Mouse (Mus musculus): ENCODE data around the gene Dgcr8. TPM values are rescaled to one million over a fixed set of nuclear protein-coding genes. Genes with fewer than 3 reads are reported as not detected.
A peak's percentile ranks its signal among the peaks of the same experiment; 100 is the strongest.

The Dgcr8 gene
- polyA plus RNA-seq, 1 experiment = 70.0 TPM

- no peak for DNase-seq
- no peak overlapping the region for H3K27ac ChIP-seq (ENCODE audit: control insufficient read depth, insufficient read depth, low read length)
- H3K36me3 ChIP-seq (ENCODE audit: control insufficient read depth, insufficient read depth, low read length) = peaks cover 39% of the 10 kb centered on the region
- no peak overlapping the region for H3K4me3 ChIP-seq (ENCODE audit: control insufficient read depth, insufficient read depth, low read length)
- WGBS = 98% methylated on average over 4 of the region's 4 CpGs
- H3K4me1 ChIP-seq (replicated peaks; ENCODE audit: control insufficient read depth, insufficient read depth, low read length) = peaks cover 47% of the 10 kb centered on the region
- no peaks in the 10 kb centered on the region for H3K27me3 ChIP-seq (ENCODE audit: control insufficient read depth, insufficient read depth, low read length)
- no peak for TF ChIP-seq CTCF (IDR thresholded peaks at IDR 0.05; ENCODE audit: borderline replicate concordance, control insufficient read depth, extremely low read depth, insufficient read depth, low read length, poor library complexity)
- no peak for TF ChIP-seq POLR2A (IDR thresholded peaks at IDR 0.05; ENCODE audit: control insufficient read depth, extremely low read depth, insufficient read depth, low read length, poor library complexity)
Measured at GRCm38 (mm10) chr16:18228856-18229255, 60.2 kb downstream of the Dgcr8 start.

DNA sequence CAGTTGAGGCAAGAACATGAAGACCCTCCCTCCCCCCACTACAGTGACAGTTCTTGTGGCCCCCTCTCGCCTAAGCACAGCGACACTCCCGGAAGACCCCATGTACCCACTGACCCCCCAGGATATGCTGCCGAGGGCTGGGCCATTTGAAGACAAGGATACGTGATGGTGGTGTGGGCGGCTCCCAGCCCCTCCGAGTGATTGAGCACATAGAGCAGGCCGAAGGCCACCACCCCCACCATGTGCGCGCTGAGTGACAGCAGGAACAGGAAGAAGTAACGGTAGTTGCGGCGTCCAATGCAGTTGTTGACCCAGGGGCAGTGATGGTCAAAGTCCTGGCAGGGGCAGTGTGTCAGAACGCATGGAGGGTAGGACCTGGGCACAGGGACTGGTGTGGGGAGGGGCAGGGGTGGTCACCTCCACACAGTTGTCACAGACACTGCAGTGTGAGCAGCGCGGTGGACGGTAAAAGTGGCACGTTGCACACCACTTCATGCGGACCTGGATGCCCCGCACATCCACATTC, 61.1 kb downstream of the Dgcr8 start:
- H3K4me3 ChIP-seq (ENCODE audit: control insufficient read depth, insufficient read depth, low read length) = no peak overlapping the region
- no peak for DNase-seq
- no peaks in the 10 kb centered on the region for H3K27me3 ChIP-seq (ENCODE audit: control insufficient read depth, insufficient read depth, low read length)
- WGBS = 99% methylated on average over 20 of the region's 20 CpGs
- H3K36me3 ChIP-seq (ENCODE audit: control insufficient read depth, insufficient read depth, low read length) = peaks cover 46% of the 10 kb centered on the region
- peaks cover 40% of the 10 kb centered on the region for H3K4me1 ChIP-seq (replicated peaks; ENCODE audit: control insufficient read depth, insufficient read depth, low read length)
- no peak for TF ChIP-seq POLR2A (IDR thresholded peaks at IDR 0.05; ENCODE audit: control insufficient read depth, extremely low read depth, insufficient read depth, low read length, poor library complexity)
- TF ChIP-seq CTCF (IDR thresholded peaks at IDR 0.05; ENCODE audit: borderline replicate concordance, control insufficient read depth, extremely low read depth, insufficient read depth, low read length, poor library complexity) = no peak
- H3K27ac ChIP-seq (ENCODE audit: control insufficient read depth, insufficient read depth, low read length) = no peak overlapping the region

GRCm38 (mm10) chr16:18227187-18227586, 61.9 kb downstream of the Dgcr8 start:
- Histone ChIP-seq H3K4me3 (ENCODE audit: control insufficient read depth, insufficient read depth, low read length) (no peak overlapping the region), H3K4me1 (replicated peaks; ENCODE audit: control insufficient read depth, insufficient read depth, low read length) (peaks cover 36% of the 10 kb centered on the region), H3K27me3 (ENCODE audit: control insufficient read depth, insufficient read depth, low read length) (no peaks in the 10 kb centered on the region), H3K27ac (ENCODE audit: control insufficient read depth, insufficient read depth, low read length) (no peak overlapping the region), H3K36me3 (ENCODE audit: control insufficient read depth, insufficient read depth, low read length) (peaks cover 51% of the 10 kb centered on the region)
- WGBS = 98% methylated on average over 13 of the region's 13 CpGs
- no peak for DNase-seq
- no peak for TF ChIP-seq POLR2A (IDR thresholded peaks at IDR 0.05; ENCODE audit: control insufficient read depth, extremely low read depth, insufficient read depth, low read length, poor library complexity)
- no peak for TF ChIP-seq CTCF (IDR thresholded peaks at IDR 0.05; ENCODE audit: borderline replicate concordance, control insufficient read depth, extremely low read depth, insufficient read depth, low read length, poor library complexity)

GRCm38 (mm10) chr16:18222188-18222587, 66.9 kb downstream of the Dgcr8 start:
- 86% methylated on average over 11 of the region's 11 CpGs for WGBS
- Histone ChIP-seq H3K4me1 (replicated peaks; ENCODE audit: control insufficient read depth, insufficient read depth, low read length) (peaks cover 28% of the 10 kb centered on the region), H3K36me3 (ENCODE audit: control insufficient read depth, insufficient read depth, low read length) (peaks cover 44% of the 10 kb centered on the region), H3K27me3 (ENCODE audit: control insufficient read depth, insufficient read depth, low read length) (no peaks in the 10 kb centered on the region), H3K4me3 (ENCODE audit: control insufficient read depth, insufficient read depth, low read length) (no peak overlapping the region), H3K27ac (ENCODE audit: control insufficient read depth, insufficient read depth, low read length) (no peak overlapping the region)
- no peak for DNase-seq
- no peak for TF ChIP-seq CTCF (IDR thresholded peaks at IDR 0.05; ENCODE audit: borderline replicate concordance, control insufficient read depth, extremely low read depth, insufficient read depth, low read length, poor library complexity)
- no peak for TF ChIP-seq POLR2A (IDR thresholded peaks at IDR 0.05; ENCODE audit: control insufficient read depth, extremely low read depth, insufficient read depth, low read length, poor library complexity)

- TF ChIP-seq POLR2A (IDR thresholded peaks at IDR 0.05; ENCODE audit: control insufficient read depth, extremely low read depth, insufficient read depth, low read length, poor library complexity) = no peak
- peak; percentile 33; the same call in 1 of the 2 replicates for TF ChIP-seq CTCF (IDR thresholded peaks at IDR 0.05; ENCODE audit: borderline replicate concordance, control insufficient read depth, extremely low read depth, insufficient read depth, low read length, poor library complexity)
Measured at GRCm38 (mm10) chr16:18221543-18221898, 67.5 kb downstream of the Dgcr8 start.

DNA sequence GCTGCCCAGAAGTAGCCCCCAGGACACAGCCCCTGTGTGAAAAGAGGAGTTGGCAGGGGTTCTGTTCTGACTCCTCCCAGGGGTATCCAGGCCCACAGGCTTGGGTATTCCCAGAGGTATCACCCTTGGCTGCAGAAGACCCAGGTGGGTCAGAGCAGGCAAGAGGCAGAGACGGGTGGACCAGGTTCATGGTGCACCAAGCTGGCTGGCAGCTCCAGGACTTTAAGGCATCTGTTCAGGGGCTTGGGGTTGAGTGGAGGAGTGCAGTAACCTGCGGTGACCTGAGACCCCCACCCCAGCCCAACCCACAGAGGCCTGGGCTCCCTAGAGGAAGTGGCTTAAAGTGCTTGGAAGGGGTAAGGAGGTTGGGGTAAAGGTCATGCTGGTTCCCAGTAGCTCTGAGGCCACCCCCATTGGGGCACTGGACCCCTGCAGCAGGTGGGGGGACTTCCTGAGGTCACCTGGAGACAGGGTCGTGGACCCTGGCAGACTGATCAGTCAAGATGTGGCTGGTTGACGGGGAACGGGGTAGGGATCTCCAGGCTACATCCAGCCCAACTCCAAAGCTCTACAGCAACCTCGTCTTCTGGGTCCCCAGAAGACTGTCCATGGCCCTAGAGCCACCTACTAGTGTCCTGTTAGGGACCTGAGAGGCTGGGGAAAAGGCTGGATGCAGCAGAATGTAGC, 68.0 kb downstream of the Dgcr8 start:
- Histone ChIP-seq H3K27me3 (ENCODE audit: control insufficient read depth, insufficient read depth, low read length) (no peaks in the 10 kb centered on the region), H3K4me1 (replicated peaks; ENCODE audit: control insufficient read depth, insufficient read depth, low read length) (peaks cover 28% of the 10 kb centered on the region), H3K36me3 (ENCODE audit: control insufficient read depth, insufficient read depth, low read length) (peaks cover 34% of the 10 kb centered on the region), H3K27ac (ENCODE audit: control insufficient read depth, insufficient read depth, low read length) (no peak overlapping the region; the same call in 1 of the 2 replicates), H3K4me3 (ENCODE audit: control insufficient read depth, insufficient read depth, low read length) (no peak overlapping the region)
- 83% methylated on average over 6 of the region's 6 CpGs for WGBS
- no peak for DNase-seq
- no peak for TF ChIP-seq POLR2A (IDR thresholded peaks at IDR 0.05; ENCODE audit: control insufficient read depth, extremely low read depth, insufficient read depth, low read length, poor library complexity)
- TF ChIP-seq CTCF (IDR thresholded peaks at IDR 0.05; ENCODE audit: borderline replicate concordance, control insufficient read depth, extremely low read depth, insufficient read depth, low read length, poor library complexity) = no peak

More at GRCm38 (mm10) chr16:18221543-18221898, 67.5 kb downstream of the Dgcr8 start:
- no peaks in the 10 kb centered on the region for H3K27me3 ChIP-seq (ENCODE audit: control insufficient read depth, insufficient read depth, low read length)
- H3K4me3 ChIP-seq (ENCODE audit: control insufficient read depth, insufficient read depth, low read length) = no peak overlapping the region
- peaks cover 28% of the 10 kb centered on the region for H3K4me1 ChIP-seq (replicated peaks; ENCODE audit: control insufficient read depth, insufficient read depth, low read length)
- DNase-seq = no peak
- H3K36me3 ChIP-seq (ENCODE audit: control insufficient read depth, insufficient read depth, low read length) = peaks cover 39% of the 10 kb centered on the region
- H3K27ac ChIP-seq (ENCODE audit: control insufficient read depth, insufficient read depth, low read length) = no peak overlapping the region
- 86% methylated on average over 11 of the region's 11 CpGs for WGBS
